Mouse (Mus musculus) stomach, postnatal 0 days (tissue): ENCODE results near the gene Sh3pxd2a. TPM values are rescaled to one million over a fixed set of nuclear protein-coding genes. Genes with fewer than 3 reads are reported as not detected.

Source experiments
- ATAC-seq: fragments of 200-750 bp; cut with Nextera tagmentation; 2 replicates; pipeline ENCODE4 v1.8.0; 2017; ENCODE audit not compliant: low FRiP score, low TSS enrichment
- DNase-seq: peaks from one replicate; pipeline ENCODE4 v3.0.0-alpha.2; 2016; ENCODE audit warnings: low spot score
- H3K27ac ChIP-seq: fragments of 300-500 bp; sonication (generic); replicated peaks from 2 replicates; pipeline ENCODE4 v1.5.1; 2014; ENCODE audit warnings: mild to moderate bottlenecking, control low read depth
- H3K27me3 ChIP-seq: fragments of 300-500 bp; sonication (generic); 2 replicates; pipeline ENCODE4 v1.6.1; 2014; ENCODE audit warnings: low read length; ENCODE audit not compliant: control insufficient read depth, insufficient read depth
- H3K36me3 ChIP-seq: fragments of 300-500 bp; sonication (generic); 2 replicates; pipeline ENCODE4 v1.6.1; 2014; ENCODE audit warnings: low read length, mixed read lengths; ENCODE audit not compliant: control insufficient read depth, insufficient read depth
- H3K4me1 ChIP-seq: fragments of 300-500 bp; sonication (generic); replicated peaks from 2 replicates; pipeline ENCODE4 v1.6.1; 2014; ENCODE audit warnings: antibody characterized with exemption; ENCODE audit not compliant: control insufficient read depth, insufficient read depth
- H3K4me2 ChIP-seq: fragments of 300-500 bp; sonication (generic); replicated peaks from 2 replicates; pipeline ENCODE4 v1.6.1; 2014; ENCODE audit warnings: low read depth, mild to moderate bottlenecking, control low read depth, moderate library complexity
- H3K4me3 ChIP-seq: fragments of 300-500 bp; sonication (generic); 2 replicates; pipeline ENCODE4 v1.5.1; 2014; ENCODE audit warnings: low read depth, low read length, control low read depth
- H3K9ac ChIP-seq: fragments of 300-500 bp; sonication (generic); 2 replicates; pipeline ENCODE4 v1.6.1; 2014; ENCODE audit warnings: mild to moderate bottlenecking, low read length, control low read depth, mixed read lengths
- H3K9me3 ChIP-seq: fragments of 300-500 bp; sonication (generic); 2 replicates; pipeline ENCODE4 v1.6.1; 2016; ENCODE audit warnings: low read length; ENCODE audit not compliant: control insufficient read depth
- CTCF ChIP-seq: IDR thresholded peaks from 2 replicates; pipeline ENCODE4 v1.5.1; 2016; ENCODE audit warnings: antibody characterized with exemption, low read depth, mild to moderate bottlenecking, moderate library complexity
- EP300 ChIP-seq: optimal IDR thresholded peaks from 2 replicates; pipeline ENCODE3; 2016; ENCODE audit warnings: antibody characterized with exemption
- WGBS: fragments of 180-500 bp; shearing (Covaris S2); extraction: QIAGEN DNeasy Blood & Tissue Kit; methylation state at CpG from one replicate; pipeline ENCODE4 v1.1.7; 2014; 5-methylcytosine and 5-hydroxymethylcytosine counted together
- polyA plus RNA-seq: library from polyadenylated mRNA; unstranded; fragments of >200 nt; fragmentation: Nextera tagmentation; extraction: Ambion mirVana; gene quantifications from 2 replicates; pipeline ENCODE4 v1.2.1, GENCODE M21; 2015

Gene Sh3pxd2a
- polyA plus RNA-seq, 1 experiment from 2014 or later: 3.7 TPM

DNA sequence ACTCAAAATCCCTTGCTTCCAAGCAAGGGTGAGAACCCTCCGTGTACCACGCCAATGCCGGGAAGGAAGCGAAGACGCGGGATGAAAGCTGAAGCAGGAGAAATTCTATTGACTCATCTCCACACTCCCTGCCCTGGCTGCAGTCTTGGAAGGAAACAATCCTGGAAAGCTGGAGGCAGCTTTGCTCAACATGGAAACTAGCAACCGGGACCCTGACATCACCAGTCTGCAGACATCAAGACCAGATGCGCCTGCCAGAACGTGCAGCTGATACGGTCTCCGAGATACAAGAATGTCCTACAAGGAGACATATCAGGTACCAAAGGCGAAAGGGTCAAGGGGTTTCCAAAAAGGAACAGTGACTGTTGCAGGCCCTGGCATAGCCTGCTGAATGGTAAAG lies 154.4 kb downstream of the Sh3pxd2a start:
- no peak overlapping the region for H3K27ac ChIP-seq
- H3K4me3 ChIP-seq: no peak overlapping the region
- DNase-seq (no peak), ATAC-seq (no peak)
- H3K9me3 ChIP-seq: no peaks in the 10 kb centered on the region
- H3K4me1 ChIP-seq: peaks cover 7% of the 10 kb centered on the region
- no peaks in the 10 kb centered on the region for H3K27me3 ChIP-seq
- H3K4me2 ChIP-seq: no peak overlapping the region
- no peak overlapping the region for H3K9ac ChIP-seq
- 71% methylated on average over 12 of the region's 12 CpGs for WGBS
- no peaks in the 10 kb centered on the region; the same call in none of the 2 replicates for H3K36me3 ChIP-seq
- TF ChIP-seq CTCF: no peak
- no peak for TF ChIP-seq EP300

DNA sequence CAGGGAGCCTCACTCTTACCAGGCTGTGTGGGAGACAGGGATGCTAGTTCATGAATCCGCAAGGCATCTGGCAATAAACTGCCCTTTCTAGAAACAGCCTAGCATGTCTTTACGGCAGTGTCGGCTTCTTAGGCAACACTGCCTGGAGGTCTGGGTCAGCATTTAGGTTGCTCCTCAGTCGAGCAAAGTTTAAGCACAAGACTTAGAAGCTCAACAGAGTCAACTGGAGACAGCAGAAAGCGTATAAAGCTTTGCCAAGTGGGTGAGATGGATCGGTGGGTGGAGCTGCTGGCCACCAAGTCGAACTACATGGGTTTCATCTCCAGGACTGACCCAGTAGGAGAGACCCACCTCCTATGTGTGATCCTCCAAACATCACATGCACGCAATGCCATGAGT lies 157.3 kb downstream of the Sh3pxd2a start:
- Histone ChIP-seq H3K9me3 (no peaks in the 10 kb centered on the region), H3K27me3 (no peaks in the 10 kb centered on the region), H3K36me3 (peaks cover 6% of the 10 kb centered on the region), H3K4me3 (no peak overlapping the region), H3K4me2 (no peak overlapping the region), H3K9ac (no peak overlapping the region), H3K4me1 (peaks cover 18% of the 10 kb centered on the region), H3K27ac (0 out of 2 replicates have a peak overlapping the region, but pooled peaks have one; percentile 24)
- ATAC-seq (no peak), DNase-seq (no peak)
- 61% methylated on average over 8 of the region's 8 CpGs for WGBS
- TF ChIP-seq CTCF (no peak), EP300 (no peak)

DNA sequence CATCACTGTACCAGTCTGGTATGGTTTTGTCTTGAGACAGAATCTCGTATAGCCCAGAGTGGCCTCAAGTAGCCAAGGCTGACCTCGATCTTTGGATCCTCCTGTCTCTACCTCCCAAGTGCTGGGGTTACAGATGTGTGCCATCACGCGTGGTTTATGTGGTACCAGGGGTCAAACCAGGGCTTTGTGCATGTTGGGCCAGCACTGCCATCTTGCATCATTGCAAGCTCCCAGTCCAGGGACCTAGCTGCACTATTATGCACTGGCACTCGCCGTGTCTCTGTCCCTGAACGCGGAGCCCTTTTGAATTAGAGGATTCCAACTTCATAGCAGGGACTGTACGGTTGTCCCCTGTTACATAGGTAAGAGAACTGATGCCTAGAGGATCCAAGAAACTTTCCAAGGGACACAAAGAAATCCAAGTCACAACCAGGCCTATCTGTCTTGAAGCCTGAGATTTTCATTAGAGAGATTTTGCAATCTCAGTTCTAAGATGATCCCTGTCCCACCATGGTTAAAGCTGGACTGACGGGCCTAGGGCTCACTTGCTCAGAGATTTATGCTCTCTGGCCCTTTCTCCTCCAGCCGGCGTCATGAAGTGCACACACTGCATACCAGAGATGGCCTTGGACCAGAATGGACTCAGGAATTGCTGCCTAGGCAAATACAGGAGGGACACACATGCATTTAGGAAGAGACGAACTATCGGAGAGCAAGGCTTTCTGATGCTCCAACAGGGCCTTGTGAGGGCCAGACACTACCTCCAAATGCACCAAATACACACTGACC lies 157.9 kb downstream of the Sh3pxd2a start:
- WGBS: 77% methylated on average over 14 of the region's 14 CpGs
- DNase-seq (no peak), ATAC-seq (no peak)
- Histone ChIP-seq H3K9me3 (no peaks in the 10 kb centered on the region), H3K27ac (0 out of 2 replicates have a peak overlapping the region, but pooled peaks have one; percentile 24), H3K36me3 (peaks cover 6% of the 10 kb centered on the region), H3K4me2 (no peak overlapping the region), H3K9ac (no peak overlapping the region), H3K4me3 (no peak overlapping the region), H3K4me1 (peaks cover 21% of the 10 kb centered on the region), H3K27me3 (no peaks in the 10 kb centered on the region)
- TF ChIP-seq EP300: no peak
- TF ChIP-seq CTCF: no peak

- ATAC-seq (no peak), DNase-seq (no peak)
- H3K9me3 ChIP-seq: no peaks in the 10 kb centered on the region
- H3K36me3 ChIP-seq: peaks cover 6% of the 10 kb centered on the region
- 0 out of 2 replicates have a peak overlapping the region, but pooled peaks have one; percentile 4 for H3K27ac ChIP-seq
- 73% methylated on average over 10 of the region's 10 CpGs for WGBS
- H3K4me1 ChIP-seq: peaks cover 21% of the 10 kb centered on the region
- H3K4me3 ChIP-seq: no peak overlapping the region
- TF ChIP-seq CTCF: no peak
- TF ChIP-seq EP300: no peak
- H3K9ac ChIP-seq: no peak overlapping the region
- H3K4me2 ChIP-seq: no peak overlapping the region
- no peaks in the 10 kb centered on the region for H3K27me3 ChIP-seq
Observed at GRCm38 (mm10) chr19:47305401-47305800, 158.8 kb downstream of the Sh3pxd2a start.

- DNase-seq (no peak), ATAC-seq (no peak)
- Histone ChIP-seq H3K9ac (no peak overlapping the region), H3K9me3 (no peaks in the 10 kb centered on the region), H3K4me2 (no peak overlapping the region), H3K4me3 (no peak overlapping the region), H3K4me1 (peaks cover 21% of the 10 kb centered on the region), H3K36me3 (peaks cover 6% of the 10 kb centered on the region), H3K27me3 (no peaks in the 10 kb centered on the region), H3K27ac (0 out of 2 replicates have a peak overlapping the region, but pooled peaks have one; percentile 13)
- TF ChIP-seq CTCF (no peak), EP300 (no peak)
- 76% methylated on average over 5 of the region's 5 CpGs for WGBS
Observed at GRCm38 (mm10) chr19:47304170-47304745, 159.9 kb downstream of the Sh3pxd2a start.

DNA sequence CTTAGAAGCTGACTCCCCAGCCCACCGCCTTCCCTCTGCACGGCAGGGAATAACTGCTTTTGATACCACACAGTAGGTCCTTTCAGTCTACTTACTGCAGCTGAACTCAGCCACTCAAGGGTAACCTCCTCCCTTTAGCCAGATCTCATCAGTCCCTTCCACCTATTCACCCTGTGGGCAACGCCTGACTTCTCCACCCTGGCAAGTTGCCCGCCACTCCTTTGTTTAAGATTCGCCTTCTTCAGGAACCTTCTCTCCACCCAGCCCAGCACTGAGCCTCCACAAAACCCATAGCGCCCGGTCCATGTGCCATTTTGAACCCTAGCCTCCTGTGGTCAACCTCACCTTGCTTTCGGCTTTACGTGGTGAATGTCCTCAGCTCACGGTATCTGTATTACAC lies 161.1 kb downstream of the Sh3pxd2a start:
- no peaks in the 10 kb centered on the region for H3K27me3 ChIP-seq
- ATAC-seq: peak; percentile 68
- H3K4me2 ChIP-seq: no peak overlapping the region
- no peaks in the 10 kb centered on the region for H3K9me3 ChIP-seq
- 65% methylated on average over 10 of the region's 10 CpGs for WGBS
- H3K36me3 ChIP-seq: peaks cover 8% of the 10 kb centered on the region; the same call in 1 of the 2 replicates
- no peak for TF ChIP-seq CTCF
- TF ChIP-seq EP300: no peak
- H3K9ac ChIP-seq: no peak overlapping the region; the same call in 1 of the 2 replicates
- no peak overlapping the region for H3K4me3 ChIP-seq
- peak; percentile 89 for DNase-seq
- peak overlapping the region; percentile 88 for H3K27ac ChIP-seq
- H3K4me1 ChIP-seq: peaks cover 21% of the 10 kb centered on the region
